Mouse (Mus musculus): ENCODE results near the gene Nrip2. TPM values are rescaled to one million over a fixed set of nuclear protein-coding genes. Genes with fewer than 3 reads are reported as not detected.
A peak's percentile ranks its signal among the peaks of the same experiment; 100 is the strongest.

The Nrip2 gene
- total and polyA plus RNA-seq, 3 experiments: 2.1 to 3.9 (median 2.5) TPM

GRCm38 (mm10) chr6:128397574-128398261, 1.4 kb upstream of the Nrip2 start:
- peak; percentile 87 for DNase-seq

DNA sequence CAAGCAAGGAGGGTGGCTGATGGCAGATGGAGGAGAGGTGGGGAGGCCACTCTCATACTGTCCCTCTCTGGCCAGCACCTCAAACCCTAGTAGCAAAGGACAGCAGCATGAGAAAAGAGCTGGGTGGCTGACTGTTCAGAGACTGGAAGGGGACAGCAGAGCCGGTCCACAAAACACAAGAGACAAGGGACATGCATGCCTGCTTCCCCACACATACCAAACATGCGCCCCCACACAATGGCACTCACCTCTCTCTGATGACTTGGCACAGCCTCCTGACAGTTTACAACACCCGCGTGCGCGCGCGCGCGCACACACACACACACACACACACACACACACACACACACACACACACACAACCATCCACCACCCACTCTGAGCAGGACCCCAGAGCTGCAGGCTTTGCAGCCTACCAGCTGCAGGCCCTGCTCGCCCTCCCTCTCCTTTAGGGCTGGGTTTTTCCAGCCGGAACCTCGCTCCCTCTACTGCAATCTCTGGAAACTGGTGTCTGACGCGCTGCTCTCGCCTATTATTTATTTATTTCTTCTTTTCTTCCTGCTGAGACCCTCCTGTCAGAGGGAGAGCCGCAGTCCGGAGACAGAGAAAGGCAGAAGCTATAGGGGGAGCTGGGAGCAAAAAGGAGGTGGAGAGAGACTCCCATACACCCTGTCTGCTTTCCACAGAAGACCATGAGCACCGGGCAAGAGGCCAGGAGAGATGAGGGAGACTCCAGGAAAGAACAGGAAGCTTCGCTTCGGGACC, 507 bp downstream of the Nrip2 start:
- peak; percentile 49 for DNase-seq

GRCm38 (mm10) chr6:128404708-128405107, 5.6 kb downstream of the Nrip2 start:
- no peak for DNase-seq

DNA sequence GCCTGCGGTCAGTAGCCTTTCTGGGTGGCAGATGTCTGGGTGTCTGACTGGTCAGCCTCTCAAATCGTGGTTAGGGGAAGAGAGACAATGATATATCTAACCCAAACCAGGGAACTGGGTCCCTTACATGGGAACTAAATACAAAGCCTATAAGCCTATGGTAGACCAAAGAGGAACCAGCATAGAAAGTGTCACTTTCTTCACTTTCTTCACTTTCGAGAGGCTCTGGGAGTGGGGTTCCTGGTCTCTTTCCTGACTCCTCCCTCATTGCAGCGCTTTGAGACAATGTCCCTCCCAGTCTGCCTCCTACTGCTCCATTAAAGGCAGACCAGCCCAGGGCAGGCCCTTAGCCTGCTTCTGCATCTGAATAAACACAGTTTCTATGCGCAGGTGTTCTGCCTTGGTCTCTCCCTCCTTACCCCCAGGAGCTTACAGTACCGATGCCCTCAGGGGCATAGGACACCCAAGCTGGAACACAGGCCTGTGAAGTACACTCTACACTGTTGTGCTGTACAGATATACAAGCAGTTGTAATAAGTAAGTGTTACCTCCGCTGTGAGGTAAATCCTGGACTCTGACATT, 9.5 kb downstream of the Nrip2 start:
- no peak for DNase-seq

- no peak for DNase-seq
Measured at GRCm38 (mm10) chr6:128410305-128410704, 11.2 kb downstream of the Nrip2 start.

- peak; percentile 75 for DNase-seq
Measured at GRCm38 (mm10) chr6:128411115-128411514, 12.0 kb downstream of the Nrip2 start.

GRCm38 (mm10) chr6:128416169-128416568, 17.1 kb downstream of the Nrip2 start:
- DNase-seq: no peak

- DNase-seq: no peak
Measured at GRCm38 (mm10) chr6:128418076-128418475, 19.0 kb downstream of the Nrip2 start.

DNA sequence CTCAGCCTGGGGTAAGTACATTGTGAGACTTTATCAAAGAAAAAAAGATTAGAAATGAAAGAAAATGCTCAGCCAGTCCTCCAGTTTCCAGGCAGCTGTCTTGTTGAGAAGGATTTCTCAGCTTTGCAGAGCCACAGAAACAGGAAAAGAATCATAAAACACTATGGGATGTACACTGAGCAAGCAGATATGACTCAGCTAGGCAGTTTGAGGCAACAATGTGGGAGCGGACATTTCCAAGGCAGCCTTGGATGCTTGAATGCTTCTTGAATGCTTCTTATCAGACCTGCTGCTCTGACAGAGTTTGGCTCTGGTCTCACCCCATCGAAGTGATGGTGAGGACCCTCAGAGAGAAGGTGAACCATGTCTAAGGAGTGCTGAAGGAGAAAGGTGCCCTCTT, 21.9 kb downstream of the Nrip2 start:
- no peak for DNase-seq

DNA sequence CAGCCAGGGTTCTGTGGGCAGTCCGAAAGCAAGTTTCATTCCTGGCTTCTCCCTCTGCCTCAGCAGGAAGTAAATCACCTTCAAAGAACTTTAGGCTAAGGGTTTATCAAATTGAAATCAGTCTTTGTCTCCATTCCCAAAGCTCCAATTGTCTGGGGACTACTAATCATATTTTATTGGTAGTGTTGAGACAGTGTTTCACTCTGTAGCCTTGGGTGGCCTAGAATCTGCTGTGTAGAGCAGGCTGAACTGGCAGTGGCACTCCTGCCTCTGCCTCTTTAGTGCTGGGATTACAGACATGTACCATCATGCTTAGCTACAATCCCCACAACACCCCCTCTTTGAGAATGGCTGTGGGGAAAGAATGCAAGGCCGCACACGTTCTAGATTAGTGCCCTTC, 22.4 kb downstream of the Nrip2 start:
- DNase-seq: no peak

- no peak for DNase-seq
Measured at GRCm38 (mm10) chr6:128423496-128424268, 24.6 kb downstream of the Nrip2 start.

GRCm38 (mm10) chr6:128424269-128425019, 25.3 kb downstream of the Nrip2 start, which contains the start of gene Itfg2:
Gene Itfg2, minus strand, starts transcription at chr6:128424931.
- DNase-seq: peak; percentile 97

DNA sequence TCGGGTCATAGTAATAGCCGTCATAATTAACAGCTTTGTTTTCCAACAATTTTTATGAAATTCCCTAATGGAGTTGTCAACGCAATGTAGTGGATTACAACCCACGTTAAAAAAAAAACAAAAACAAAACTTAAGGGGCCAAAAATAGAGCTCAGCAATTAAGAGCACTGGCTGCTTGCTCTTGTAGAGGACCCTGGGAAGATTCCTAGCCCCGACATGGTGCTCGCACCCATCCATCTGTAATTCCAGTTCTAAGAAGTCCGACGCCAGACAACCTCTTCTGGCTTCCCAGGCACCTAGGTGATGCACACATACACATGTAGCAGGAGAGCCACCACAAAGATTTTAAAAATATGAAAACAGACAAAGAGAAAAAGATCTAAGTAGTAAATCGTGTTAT, 25.9 kb downstream of the Nrip2 start:
- DNase-seq: no peak

- DNase-seq: no peak
Measured at GRCm38 (mm10) chr6:128427571-128427970, 28.5 kb downstream of the Nrip2 start.

- no peak for DNase-seq
Measured at GRCm38 (mm10) chr6:128429300-128429699, 30.2 kb downstream of the Nrip2 start.

DNA sequence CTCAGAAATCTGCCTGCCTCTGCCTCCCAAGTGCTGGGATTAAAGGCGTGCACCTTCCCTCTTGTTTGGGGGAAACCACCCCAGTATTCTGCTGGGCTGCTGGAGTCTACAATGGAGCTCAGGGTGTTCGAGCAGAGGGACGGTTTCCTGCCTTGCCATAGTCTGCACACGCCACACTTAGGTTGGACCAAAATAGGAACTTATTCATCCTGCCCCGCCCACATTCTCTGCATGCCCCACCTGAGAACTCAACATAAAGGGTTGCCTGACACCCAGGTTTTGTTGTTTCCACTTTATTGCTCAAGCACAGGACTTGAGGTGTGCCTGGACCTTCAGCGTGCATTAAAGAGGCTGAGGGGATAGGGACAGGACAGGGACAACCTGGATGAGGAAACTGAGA, 30.7 kb downstream of the Nrip2 start:
- no peak for DNase-seq

- no peak for DNase-seq
Measured at GRCm38 (mm10) chr6:128432356-128432915, 33.3 kb downstream of the Nrip2 start.

- DNase-seq: no peak
Measured at GRCm38 (mm10) chr6:128433566-128433965, 34.5 kb downstream of the Nrip2 start.

GRCm38 (mm10) chr6:128435474-128435873, 36.4 kb downstream of the Nrip2 start:
- DNase-seq: peak; percentile 92

- no peak for DNase-seq
Measured at GRCm38 (mm10) chr6:128436356-128437005, 37.4 kb downstream of the Nrip2 start.

GRCm38 (mm10) chr6:128437288-128437687, 38.2 kb downstream of the Nrip2 start:
- no peak for DNase-seq

Measured in adrenal gland, adult 2 months (tissue).